In the genomic region with DNA sequence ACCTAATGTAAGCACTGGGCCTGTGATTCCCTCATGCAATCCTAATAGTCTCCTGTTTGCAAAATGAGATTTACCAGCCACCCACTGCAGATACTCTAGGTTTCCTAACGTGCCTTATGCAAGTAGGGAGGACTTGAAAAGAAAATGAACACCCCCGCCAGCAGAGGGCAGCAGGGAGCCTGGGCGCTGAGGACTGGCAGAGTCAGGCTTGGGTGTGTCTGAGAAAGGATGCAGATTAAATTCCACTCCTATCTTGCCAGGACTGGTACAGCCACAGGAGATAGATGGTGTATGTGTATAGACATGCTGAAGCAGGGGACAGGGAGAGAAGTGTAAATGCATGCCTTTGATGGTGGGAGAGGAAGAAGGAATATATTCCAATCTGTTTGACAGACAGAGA, we compare ENCODE assay signal across 8 mouse cellular contexts. TPM values are rescaled to one million over a fixed set of nuclear protein-coding genes. Genes with fewer than 3 reads are reported as not detected.
DNase-seq lines count a peak whose midpoint lies in the region; ATAC-seq and TF ChIP-seq lines count a peak whose summit lies in the region.

No protein-coding gene starts in this region.

- DNase-seq in heart, adult 11 months, result peak; percentile 92
- DNase-seq in CD8-positive naive resting alpha-beta T cell, adult 2 months (ENCODE audit: low read depth in 2 of 2, low spot score in 2 of 2), result peak; percentile 83 to 89
- DNase-seq in brain, adult 2 months (ENCODE audit: low read depth, low spot score), result peak; percentile 68
- DNase-seq in heart, postnatal 10 days, result peak; percentile 65 to 84
- DNase-seq in liver, adult 2 months (ENCODE audit: extremely low read depth, low read depth, low spot score), result peak; percentile 69
- peak; percentile 53 for DNase-seq in retina, postnatal 1 day
- DNase-seq in urinary bladder, postnatal 25 days (ENCODE audit: low spot score), result peak; percentile 81

- H3K9me3 ChIP-seq in heart, embryonic 12.5 days (replicated peaks), result peaks cover 8% of the 10 kb centered on the region; the same call in 1 of the 2 replicates

- no peak overlapping the region for H3K27ac ChIP-seq in heart, embryonic 12.5 days (ENCODE audit: poor library complexity, severe bottlenecking)
- no peak overlapping the region for H3K27ac ChIP-seq in liver, adult 2 months (replicated peaks; ENCODE audit: insufficient read depth, low read depth, low read length)

- TF ChIP-seq CTCF in liver, adult 2 months (IDR thresholded peaks at IDR 0.05; ENCODE audit: low read depth, low read length), result peak; percentile 91

- no peaks in the 10 kb centered on the region for H3K27me3 ChIP-seq in heart, embryonic 12.5 days (replicated peaks)
- H3K27me3 ChIP-seq in liver, adult 2 months (ENCODE audit: control insufficient read depth, insufficient read depth, low read length), result no peaks in the 10 kb centered on the region

- no peak overlapping the region for H3K4me2 ChIP-seq in heart, embryonic 12.5 days

- ATAC-seq in heart, embryonic 12.5 days (ENCODE audit: insufficient number of reproducible peaks, low FRiP score), result no peak

- H3K79me2 ChIP-seq in liver, adult 2 months (ENCODE audit: control insufficient read depth, insufficient read depth, low read length), result no peaks in the 10 kb centered on the region

- intact Hi-C loops in heart, postnatal 10 days (cut with DNase I), result loop anchor here (10.0 kb wide), 1 partner anchor 679 kb away; a partner anchor contains a TSS

- TF ChIP-seq POLR2A in liver, adult 2 months (IDR thresholded peaks at IDR 0.05; ENCODE audit: extremely low read depth, insufficient read depth, low read length), result no peak

- H3K4me3 ChIP-seq in heart, embryonic 12.5 days, result no peak overlapping the region
- H3K4me3 ChIP-seq in liver, adult 2 months (ENCODE audit: insufficient read depth, low read depth, low read length), result no peak overlapping the region

- WGBS in heart, embryonic 12.5 days, result 50% methylated on average over 3 of the region's 3 CpGs
- WGBS in liver, adult 2 months, result 23% methylated on average over 3 of the region's 3 CpGs

- no peaks in the 10 kb centered on the region for H3K36me3 ChIP-seq in heart, embryonic 12.5 days
- no peaks in the 10 kb centered on the region for H3K36me3 ChIP-seq in liver, adult 2 months (ENCODE audit: control insufficient read depth, insufficient read depth, low read length)

- H3K4me1 ChIP-seq in heart, embryonic 12.5 days (replicated peaks), result peaks cover 7% of the 10 kb centered on the region; the same call in 1 of the 2 replicates
- H3K4me1 ChIP-seq in liver, adult 2 months (ENCODE audit: control insufficient read depth, insufficient read depth, low read length), result no peaks in the 10 kb centered on the region

- H3K9ac ChIP-seq in heart, embryonic 12.5 days, result no peak overlapping the region
- H3K9ac ChIP-seq in liver, adult 2 months (ENCODE audit: low read depth, low read length), result no peak overlapping the region

RNA-seq across cellular contexts. Expression of a gene that starts 24.2 kb away (rescaled TPM):
- polyA plus RNA-seq in heart, embryonic 12.5 days (2016; fragmentation: Nextera tagmentation; extraction: Ambion mirVana), result 196 and 197 TPM in 2 replicates
- total RNA-seq in heart, postnatal 10 days (2021), result 100 to 1,000 TPM; 166 to 172 TPM
- total RNA-seq in liver, adult 2 months (2014; rRNA removed), result 26.8 and 31.0 TPM in 2 replicates
- polyA plus RNA-seq in liver, adult 2 months (2012; rRNA removed), result 17.3 and 19.2 TPM in 2 replicates
